Mouse (Mus musculus) E14TG2a.4 (cell line): ENCODE results near the gene Triap1.

Experiments used
- CTCF ChIP-seq: conservative IDR thresholded peaks from 2 replicates; pipeline ENCODE4 v1.5.1; 2014; ENCODE audit warnings: low read length
- NANOG ChIP-seq: IDR thresholded peaks from 2 replicates; pipeline ENCODE4 v1.6.1; 2014; ENCODE audit warnings: borderline replicate concordance, low read length, mixed read lengths

- no peak for TF ChIP-seq NANOG
- TF ChIP-seq CTCF: peak; percentile 75
Measured at GRCm38 (mm10) chr5:115351348-115351747, 10.3 kb downstream of the Triap1 start.
